In genomic region chr4:133440377-133440795, GRCm38 (mm10) we compare ENCODE assay signal across 8 mouse cellular contexts. TPM values are rescaled to one million over a fixed set of nuclear protein-coding genes. Genes with fewer than 3 reads are reported as not detected.
DNase-seq lines count a peak whose midpoint lies in the region; ATAC-seq lines count a peak whose summit lies in the region.

No protein-coding gene starts in this region.

- peak overlapping the region; percentile 35 for H3K4me3 ChIP-seq in brown adipose tissue, adult 24 weeks (ENCODE audit: insufficient read depth, low read depth, low read length)
- no peak overlapping the region for H3K4me3 ChIP-seq in hindbrain, embryonic 11.5 days (ENCODE audit: low read depth, low read length)
- H3K4me3 ChIP-seq in midbrain, embryonic 13.5 days (replicated peaks), result peak overlapping the region; percentile 12; the same call in 1 of the 2 replicates

- no peaks in the 10 kb centered on the region for H3K9me3 ChIP-seq in hindbrain, embryonic 11.5 days (ENCODE audit: control insufficient read depth, low read length)
- H3K9me3 ChIP-seq in midbrain, embryonic 13.5 days, result no peaks in the 10 kb centered on the region

- no peak overlapping the region; the same call in 1 of the 2 replicates for H3K9ac ChIP-seq in hindbrain, embryonic 11.5 days (ENCODE audit: low read depth, low read length)
- 0 out of 2 replicates have a peak overlapping the region, but pooled peaks have one; percentile 49 for H3K9ac ChIP-seq in midbrain, embryonic 13.5 days (replicated peaks)

- peak; percentile 83 for ATAC-seq in hindbrain, embryonic 11.5 days (ENCODE audit: low FRiP score)
- ATAC-seq in midbrain, embryonic 13.5 days, result peak; percentile 86
- ATAC-seq in erythroid progenitor cell, adult 5-6 weeks (replicated peaks; ENCODE audit: low FRiP score, poor library complexity, severe bottlenecking), result no peak

- WGBS in hindbrain, embryonic 11.5 days, result 3% methylated on average over 6 of the region's 6 CpGs
- 2% methylated on average over 6 of the region's 6 CpGs for WGBS in midbrain, embryonic 13.5 days

- intact Hi-C loops in heart, postnatal 25 days (cut with DNase I), result loop anchor here (10.0 kb wide), 1 partner anchor 436 kb away; no protein-coding TSS in a partner anchor

- no peaks in the 10 kb centered on the region for H3K36me3 ChIP-seq in hindbrain, embryonic 11.5 days (ENCODE audit: control insufficient read depth, insufficient read depth, low read length)
- H3K36me3 ChIP-seq in midbrain, embryonic 13.5 days, result no peaks in the 10 kb centered on the region

- DNase-seq in heart, adult 8-10 months (ENCODE audit: low spot score), result peak; percentile 53
- no peak for DNase-seq in heart, postnatal 25 days (ENCODE audit: low spot score)
- peak; percentile 53 for DNase-seq in hindbrain, embryonic 11.5 days (ENCODE audit: low spot score)
- no peak for DNase-seq in ovary, postnatal 10 days (ENCODE audit: low spot score)
- DNase-seq in thymus, postnatal 25 days, result no peak

- H3K27me3 ChIP-seq in hindbrain, embryonic 11.5 days (ENCODE audit: control insufficient read depth, insufficient read depth, low read length), result no peaks in the 10 kb centered on the region
- H3K27me3 ChIP-seq in midbrain, embryonic 13.5 days, result no peaks in the 10 kb centered on the region

- H3K4me2 ChIP-seq in hindbrain, embryonic 11.5 days (replicated peaks; ENCODE audit: low read depth, low read length), result peak overlapping the region; percentile 28
- H3K4me2 ChIP-seq in midbrain, embryonic 13.5 days (replicated peaks), result peak overlapping the region; percentile 46

- 0 out of 2 replicates have a peak, but pooled peaks cover 3% of the 10 kb centered on the region for H3K4me1 ChIP-seq in brown adipose tissue, adult 24 weeks (ENCODE audit: control insufficient read depth, insufficient read depth, insufficient read length, low read length)
- H3K4me1 ChIP-seq in hindbrain, embryonic 11.5 days (replicated peaks; ENCODE audit: control insufficient read depth, insufficient read depth, low read length), result peaks cover 12% of the 10 kb centered on the region; the same call in 1 of the 2 replicates
- H3K4me1 ChIP-seq in midbrain, embryonic 13.5 days (replicated peaks), result peaks cover 25% of the 10 kb centered on the region

- no peak overlapping the region for H3K27ac ChIP-seq in brown adipose tissue, adult 24 weeks (replicated peaks; ENCODE audit: low read depth, low read length)
- H3K27ac ChIP-seq in hindbrain, embryonic 11.5 days (ENCODE audit: low read depth, low read length), result peak overlapping the region; percentile 58
- H3K27ac ChIP-seq in midbrain, embryonic 13.5 days, result peak overlapping the region; percentile 94

RNA-seq across cellular contexts. Expression of gene Tent5b, which starts 39.5 kb away (rescaled TPM):
- total RNA-seq in heart, adult 8-10 months (2022), result 1 to 10 TPM; 1.3 to 3.0 (median 1.6) TPM
- total RNA-seq in heart, postnatal 25 days (2021), result 1 to 10 TPM; 2.5 to 4.0 TPM
- 0.44 TPM in 1 of 2 replicates, not detected in the other for polyA plus RNA-seq in brown adipose tissue, adult 24 weeks (2012; ENCODE audit: insufficient read depth, insufficient read length, missing spikeins)
- polyA plus RNA-seq in hindbrain, embryonic 11.5 days (2014; fragmentation: Nextera tagmentation; extraction: Ambion mirVana), result 0.37 and 0.46 TPM in 2 replicates
- polyA plus RNA-seq in midbrain, embryonic 13.5 days (2015; fragmentation: Nextera tagmentation; extraction: Ambion mirVana), result 0.17 and 0.31 TPM in 2 replicates
- not detected in 2 replicates for total RNA-seq in erythroid progenitor cell, adult 5-6 weeks (2015; ENCODE audit: low replicate concordance)
- total RNA-seq in erythroid progenitor cell, adult 5-6 weeks (2017; ENCODE audit: low replicate concordance), result not detected in 2 replicates

RNA-seq across cellular contexts. Expression of gene Trnp1, which starts 58.0 kb away (rescaled TPM):
- total RNA-seq in heart, adult 8-10 months (2022), result 1 to 10 TPM; 1.3 to 1.8 (median 1.6) TPM
- total RNA-seq in heart, postnatal 25 days (2021), result 1 to 10 TPM; 2.2 to 4.3 TPM
- 1.0 TPM in 1 of 2 replicates, not detected in the other for polyA plus RNA-seq in brown adipose tissue, adult 24 weeks (2012; ENCODE audit: insufficient read depth, insufficient read length, missing spikeins)
- 1.7 and 2.6 TPM in 2 replicates for polyA plus RNA-seq in hindbrain, embryonic 11.5 days (2014; fragmentation: Nextera tagmentation; extraction: Ambion mirVana)
- polyA plus RNA-seq in midbrain, embryonic 13.5 days (2015; fragmentation: Nextera tagmentation; extraction: Ambion mirVana), result 1.2 and 1.9 TPM in 2 replicates
- not detected in 2 replicates for total RNA-seq in erythroid progenitor cell, adult 5-6 weeks (2015; ENCODE audit: low replicate concordance)
- total RNA-seq in erythroid progenitor cell, adult 5-6 weeks (2017; ENCODE audit: low replicate concordance), result not detected in 2 replicates

Comparison
In these comparisons a context has a peak if more than half of its experiments do, and no peak if none do; other contexts are left out.
1. DNase-seq: peak in heart, adult 8-10 months (single experiment) and hindbrain, embryonic 11.5 days (single experiment); none in heart, postnatal 25 days (single experiment), ovary, postnatal 10 days (single experiment) and thymus, postnatal 25 days (single experiment).